Mouse (Mus musculus) left cerebral cortex, adult 2 months (tissue): ENCODE measurements around the gene Tmem89. TPM values are rescaled to one million over a fixed set of nuclear protein-coding genes. Genes with fewer than 3 reads are reported as not detected.

Experiments used
- DNase-seq, 2 experiments: peaks; one replicate each; pipeline ENCODE4 v3.0.0; 2021 to 2022; ENCODE audit warnings: low spot score in 2 of 2, mixed read lengths in 1 of 2; ENCODE audit errors: extremely low spot score in 1 of 2
- H3K27ac ChIP-seq: fragments of 200-600 bp; 2 replicates; pipeline ENCODE4 v1.8.1; 2022
- H3K4me3 ChIP-seq: fragments of 200-600 bp; 2 replicates; pipeline ENCODE4 v1.8.1; 2022
- CTCF ChIP-seq: fragments of 200-600 bp; IDR thresholded peaks from 2 replicates; pipeline ENCODE4 v1.8.1; 2022; ENCODE audit warnings: antibody characterized with exemption, mild to moderate bottlenecking, moderate library complexity
- intact Hi-C: fragments of 180-260 bp; cut with DNase I; formaldehyde crosslinking; loops from one replicate; pipeline ENCODE4 v1.15.1; 2025
- total RNA-seq, 2 experiments: library from RNA; stranded (reverse); gene quantifications; 2 replicates each; pipeline ENCODE4 v1.2.3; 2021

Gene Tmem89
- total RNA-seq, 2 experiments from 2014 or later, result not detected

GRCm38 (mm10) chr9:108949967-108950728 is 35.7 kb downstream of the Tmem89 start:
- Histone ChIP-seq H3K4me3 (no peak overlapping the region), H3K27ac (no peak overlapping the region)
- no peak for TF ChIP-seq CTCF
- DNase-seq, result no peak
- intact Hi-C loops, result loop anchor here (5.0 kb wide), 1 partner anchor 117 kb away; no protein-coding TSS in a partner anchor

- Histone ChIP-seq H3K27ac (no peak within 1 kb of the TSS), H3K4me3 (no peak within 1 kb of the TSS)
- TF ChIP-seq CTCF, result no peak
- intact Hi-C loops, result no loop called here
- DNase-seq, result no peak
Observed at GRCm38 (mm10) chr9:108953081-108953636, 38.7 kb downstream of the Tmem89 start, which contains the start of gene Col7a1. Gene Col7a1 (plus strand): TSS chr9:108953586.

GRCm38 (mm10) chr9:108955241-108955640 is 40.8 kb downstream of the Tmem89 start:
- TF ChIP-seq CTCF, result no peak
- Histone ChIP-seq H3K4me3 (no peak overlapping the region), H3K27ac (no peak overlapping the region)
- intact Hi-C loops, result no loop called here
- no peak for DNase-seq

- TF ChIP-seq CTCF, result no peak
- intact Hi-C loops, result no loop called here
- no peak for DNase-seq
- H3K4me3 ChIP-seq, result no peak overlapping the region
- no peak overlapping the region for H3K27ac ChIP-seq
Observed at GRCm38 (mm10) chr9:108955846-108956245, 41.4 kb downstream of the Tmem89 start.

GRCm38 (mm10) chr9:108963577-108963976 is 49.2 kb downstream of the Tmem89 start:
- no peak for TF ChIP-seq CTCF
- no peak for DNase-seq
- no peak overlapping the region for H3K27ac ChIP-seq
- intact Hi-C loops, result no loop called here
- no peak overlapping the region for H3K4me3 ChIP-seq

- intact Hi-C loops, result no loop called here
- TF ChIP-seq CTCF, result no peak
- no peak for DNase-seq
- H3K27ac ChIP-seq, result no peak overlapping the region
- no peak overlapping the region for H3K4me3 ChIP-seq
Observed at GRCm38 (mm10) chr9:108964338-108964737, 49.9 kb downstream of the Tmem89 start.

Other genes with a start within 250 kb of the Tmem89 start
- gene Prkar2a, start 225.3 kb upstream of the Tmem89 start, total RNA-seq, result 10 to 100 TPM; 47.0 to 48.3 TPM
- gene Ip6k2, start 130.8 kb upstream of the Tmem89 start, total RNA-seq, result 100 to 1,000 TPM; 143 to 164 TPM
- 10 to 100 TPM; 64.7 to 68.0 TPM for gene Nckipsd, start 106.3 kb upstream of the Tmem89 start, total RNA-seq
- gene Celsr3, start 88.3 kb upstream of the Tmem89 start, total RNA-seq, result 10 to 100 TPM; 65.1 to 75.0 TPM
- 10 to 100 TPM; 17.1 to 17.8 TPM for gene Slc26a6, start 61.3 kb upstream of the Tmem89 start, total RNA-seq
- 100 to 1,000 TPM; 358 to 364 TPM for gene Uqcrc1, start 22.0 kb downstream of the Tmem89 start, total RNA-seq
- gene Col7a1, start 39.0 kb downstream of the Tmem89 start, total RNA-seq, result 1 to 10 TPM; 2.8 to 4.0 TPM
- under 1 TPM; 0.40 to 0.41 TPM for gene Ucn2, start 71.4 kb downstream of the Tmem89 start, total RNA-seq
- 10 to 100 TPM; 15.8 to 17.7 TPM for gene Pfkfb4, start 77.2 kb downstream of the Tmem89 start, total RNA-seq
- 10 to 100 TPM; 71.6 to 77.5 TPM for gene Shisa5, start 123.9 kb downstream of the Tmem89 start, total RNA-seq
- 10 to 100 TPM; 11.7 to 15.3 TPM for gene Trex1, start 145.1 kb downstream of the Tmem89 start, total RNA-seq
- 10 to 100 TPM; 28.0 to 28.3 TPM for gene Atrip, start 159.5 kb downstream of the Tmem89 start, total RNA-seq
- 1 to 10 TPM; 8.0 to 8.6 TPM for gene Ccdc51, start 167.9 kb downstream of the Tmem89 start, total RNA-seq
- gene Tma7, start 168.0 kb downstream of the Tmem89 start, total RNA-seq, result 100 to 1,000 TPM; 312 to 332 TPM
- gene Plxnb1, start 180.8 kb downstream of the Tmem89 start, total RNA-seq, result 10 to 100 TPM; 65.0 to 70.5 TPM
- not detected for gene Fbxw21, start 247.4 kb downstream of the Tmem89 start, total RNA-seq